Mouse (Mus musculus): ENCODE measurements at regions not wholly inside any gene's neighbourhood (a gene's known extent, or its start where the extent isn't known, plus 50 kb on each side); places are given as distances from the start of the nearest gene placed in this dataset.
A peak's percentile ranks its signal among the peaks of the same experiment; 100 is the strongest.

- DNase-seq: peak; percentile 66 to 81
Observed at GRCm38 (mm10) chr3:101749841-101750240, 98.9 kb downstream of the Mab21l3 start.

GRCm38 (mm10) chr3:101749031-101749632 is 99.6 kb downstream of the Mab21l3 start:
- no peak for DNase-seq

- DNase-seq: no peak
Observed at GRCm38 (mm10) chr3:101748186-101748585, 100.6 kb downstream of the Mab21l3 start.

- no peak for DNase-seq
Observed at GRCm38 (mm10) chr3:101740906-101741305, 107.9 kb downstream of the Mab21l3 start.

- no peak for DNase-seq
Observed at GRCm38 (mm10) chr3:101737197-101737596, 111.6 kb downstream of the Mab21l3 start.

- DNase-seq: no peak
Observed at GRCm38 (mm10) chr3:101729044-101729443, 119.7 kb downstream of the Mab21l3 start.

GRCm38 (mm10) chr3:101722926-101723325 is 118.4 kb upstream of the Atp1a1 start:
- DNase-seq: no peak

- no peak for DNase-seq
Observed at GRCm38 (mm10) chr3:101722001-101722400, 117.5 kb upstream of the Atp1a1 start.

GRCm38 (mm10) chr3:101715416-101715815 is 110.9 kb upstream of the Atp1a1 start:
- no peak for DNase-seq

GRCm38 (mm10) chr3:101714810-101715209 is 110.3 kb upstream of the Atp1a1 start:
- DNase-seq: no peak

GRCm38 (mm10) chr3:101713669-101714068 is 109.2 kb upstream of the Atp1a1 start:
- DNase-seq: no peak

GRCm38 (mm10) chr3:101713138-101713638 is 108.7 kb upstream of the Atp1a1 start:
- DNase-seq: no peak

GRCm38 (mm10) chr3:101712666-101713065 is 108.2 kb upstream of the Atp1a1 start:
- DNase-seq: no peak

GRCm38 (mm10) chr3:101711594-101712171 is 107.2 kb upstream of the Atp1a1 start:
- no peak for DNase-seq

GRCm38 (mm10) chr3:101709379-101709970 is 105.0 kb upstream of the Atp1a1 start:
- DNase-seq: peak; percentile 46 to 79

- no peak for DNase-seq
Observed at GRCm38 (mm10) chr3:101708821-101709220, 104.3 kb upstream of the Atp1a1 start.

GRCm38 (mm10) chr3:101704919-101705318 is 100.4 kb upstream of the Atp1a1 start:
- DNase-seq: no peak

- DNase-seq: no peak
Observed at GRCm38 (mm10) chr3:101704326-101704725, 99.8 kb upstream of the Atp1a1 start.

- DNase-seq: no peak
Observed at GRCm38 (mm10) chr3:101701763-101702173, 97.3 kb upstream of the Atp1a1 start.

GRCm38 (mm10) chr3:101700974-101701610 is 96.6 kb upstream of the Atp1a1 start:
- peak; percentile 51 to 58 for DNase-seq

GRCm38 (mm10) chr3:101699929-101700681 is 95.6 kb upstream of the Atp1a1 start:
- DNase-seq: peak; percentile 56 to 71

- DNase-seq: no peak
Observed at GRCm38 (mm10) chr3:101696832-101697231, 92.3 kb upstream of the Atp1a1 start.

GRCm38 (mm10) chr3:101694311-101694710 is 89.8 kb upstream of the Atp1a1 start:
- DNase-seq: no peak

Data from kidney, postnatal 25 days (tissue).